Mouse (Mus musculus) layer of hippocampus, adult 18-20 months (tissue): Measurements from ENCODE around the gene Dcpp3. TPM values are rescaled to one million over a fixed set of nuclear protein-coding genes. Genes with fewer than 3 reads are reported as not detected.

Source experiments
- total RNA-seq, 2 experiments: library from RNA; stranded (reverse); gene quantifications; 2 replicates each; pipeline ENCODE4 v1.2.3; 2021

Gene Dcpp3
- total RNA-seq, 2 experiments from 2014 or later: not detected

Other genes starting within 250 kb of the Dcpp3 start
- gene Hcfc1r1, start 243.9 kb upstream of the Dcpp3 start, total RNA-seq: 100 to 1,000 TPM; 117 to 122 TPM
- 10 to 100 TPM in 1 of 2 experiments, 1 to 10 TPM in 1; 8.8 to 10.0 TPM for gene Thoc6, start 243.6 kb upstream of the Dcpp3 start, total RNA-seq
- gene Tnfrsf12a, start 240.0 kb upstream of the Dcpp3 start, total RNA-seq: 1 to 10 TPM; 6.4 to 7.0 TPM
- not detected for gene Cldn6, start 238.2 kb upstream of the Dcpp3 start, total RNA-seq
- not detected for gene Cldn9, start 233.4 kb upstream of the Dcpp3 start, total RNA-seq
- gene 1520401A03Rik, start 194.7 kb upstream of the Dcpp3 start, total RNA-seq: under 1 TPM in 1 of 2 experiments, not detected in 1; 0.33 TPM
- gene Pkmyt1, start 191.1 kb upstream of the Dcpp3 start, total RNA-seq: 1 to 10 TPM; 3.4 to 3.8 TPM
- gene Paqr4, start 176.6 kb upstream of the Dcpp3 start, total RNA-seq: 10 to 100 TPM; 52.0 to 53.6 TPM
- gene Kremen2, start 171.6 kb upstream of the Dcpp3 start, total RNA-seq: under 1 TPM; 0.30 to 0.52 TPM
- 100 to 1,000 TPM; 390 to 405 TPM for gene Flywch1, start 145.9 kb upstream of the Dcpp3 start, total RNA-seq
- gene Flywch2, start 131.4 kb upstream of the Dcpp3 start, total RNA-seq: 1 to 10 TPM; 8.6 to 8.7 TPM
- 100 to 1,000 TPM; 509 to 565 TPM for gene Srrm2, start 126.9 kb upstream of the Dcpp3 start, total RNA-seq
- gene Elob, start 88.3 kb upstream of the Dcpp3 start, total RNA-seq: 100 to 1,000 TPM; 355 to 375 TPM
- gene Prss33, start 81.4 kb upstream of the Dcpp3 start, total RNA-seq: under 1 TPM in 1 of 2 experiments, not detected in 1; 0.41 TPM
- not detected for gene Prss32, start 73.6 kb upstream of the Dcpp3 start, total RNA-seq
- 1 to 10 TPM in 1 of 2 experiments, under 1 TPM in 1; 0.89 to 2.4 TPM for gene Prss41, start 73.3 kb upstream of the Dcpp3 start, total RNA-seq
- not detected for gene Prss21, start 49.4 kb upstream of the Dcpp3 start, total RNA-seq
- gene Dcpp1, start 36.6 kb upstream of the Dcpp3 start, total RNA-seq: not detected
- not detected for gene Dcpp2, start 36.6 kb upstream of the Dcpp3 start, total RNA-seq
- gene Sbp, start 24.2 kb downstream of the Dcpp3 start, total RNA-seq: not detected
- not detected for gene Sbpl, start 37.8 kb downstream of the Dcpp3 start, total RNA-seq
- gene Prss30, start 63.1 kb downstream of the Dcpp3 start, total RNA-seq: not detected
- not detected for gene Prss22, start 80.6 kb downstream of the Dcpp3 start, total RNA-seq
- not detected for gene Prss27, start 120.7 kb downstream of the Dcpp3 start, total RNA-seq
- gene Kctd5, start 156.0 kb downstream of the Dcpp3 start, total RNA-seq: 10 to 100 TPM; 23.2 to 25.0 TPM
- 100 to 1,000 TPM; 104 to 113 TPM for gene Pdpk1, start 233.5 kb downstream of the Dcpp3 start, total RNA-seq
- gene Amdhd2, start 246.3 kb downstream of the Dcpp3 start, total RNA-seq: 10 to 100 TPM; 31.0 to 31.7 TPM